In genomic region chr7:88346035-88346434, GRCm38 (mm10) we compare ENCODE assay signal across 13 mouse cellular contexts.
DNase-seq lines count a peak whose midpoint lies in the region; ATAC-seq lines count a peak whose summit lies in the region.
"Had no signal": no experiment of that assay in that cellular context is flagged by ENCODE, and none has a peak within 500 bp of the region (broad histone marks: within the 10 kb centered on the region; RNA-seq: fewer than 3 reads in every experiment).

No protein-coding gene starts in this region.

- no peak overlapping the region for H3K4me3 ChIP-seq in heart, embryonic 10.5 days
- H3K4me3 ChIP-seq: hindbrain, embryonic 15.5 days; megakaryocyte, embryonic 14.5 days had no signal

- no peaks in the 10 kb centered on the region for H3K36me3 ChIP-seq in heart, embryonic 10.5 days
- H3K36me3 ChIP-seq: hindbrain, embryonic 15.5 days had no signal

- ATAC-seq in megakaryocyte, adult 5-6 weeks (ENCODE audit: poor library complexity, severe bottlenecking): no peak
- ATAC-seq: CD4-positive, CD25-positive, alpha-beta regulatory T cell, adult 4 months had no signal

- 63% methylated on average over 1 of the region's 1 CpGs for WGBS in heart, embryonic 10.5 days

- no peaks in the 10 kb centered on the region for H3K4me1 ChIP-seq in heart, embryonic 10.5 days
- H3K4me1 ChIP-seq: hindbrain, embryonic 15.5 days had no signal

- no peaks in the 10 kb centered on the region for H3K27me3 ChIP-seq in heart, embryonic 10.5 days (ENCODE audit: insufficient read depth, poor library complexity, severe bottlenecking)
- H3K27me3 ChIP-seq: hindbrain, embryonic 15.5 days; megakaryocyte, embryonic 14.5 days had no signal

- DNase-seq in heart, adult 18-20 months: peak; percentile 18 to 61
- DNase-seq in heart, embryonic 10.5 days (ENCODE audit: low spot score): no peak
- DNase-seq in right cerebral cortex, adult 18-20 months: peak; percentile 67
- DNase-seq in right cerebral cortex, postnatal 14 days: no peak
- DNase-seq in left cerebral cortex, adult 18-20 months (ENCODE audit: low spot score in 2 of 2): peak; percentile 14 to 34
- DNase-seq in telencephalon, adult 2 months (ENCODE audit: low read depth, low spot score): peak; percentile 83
- DNase-seq in urinary bladder, postnatal 4 days (ENCODE audit: low spot score in 2 of 2): no peak
- DNase-seq: kidney, adult 9 months had no signal

- no peaks in the 10 kb centered on the region for H3K9me3 ChIP-seq in heart, embryonic 10.5 days
- H3K9me3 ChIP-seq: hindbrain, embryonic 15.5 days; megakaryocyte, embryonic 14.5 days had no signal

- H3K27ac ChIP-seq in heart, embryonic 10.5 days: no peak overlapping the region
- H3K27ac ChIP-seq: hindbrain, embryonic 15.5 days; liver, embryonic 14.5 days had no signal

Comparison
In these comparisons a context has a peak if more than half of its experiments do, and no peak if none do; other contexts are left out.
1. DNase-seq: peak in heart, adult 18-20 months (2 of 2), right cerebral cortex, adult 18-20 months (single experiment), left cerebral cortex, adult 18-20 months (2 of 2) and telencephalon, adult 2 months (single experiment); none in heart, embryonic 10.5 days (single experiment), right cerebral cortex, postnatal 14 days (single experiment) and urinary bladder, postnatal 4 days (0 of 2).